Mouse (Mus musculus) forebrain, postnatal 0 days (tissue): Measurements from ENCODE around the gene Farp2. TPM values are rescaled to one million over a fixed set of nuclear protein-coding genes. Genes with fewer than 3 reads are reported as not detected.

Source experiments
- ATAC-seq: fragments of 200-750 bp; cut with Nextera tagmentation; 2 replicates; pipeline ENCODE4 v1.8.0; 2017; ENCODE audit warnings: mild to moderate bottlenecking, moderate library complexity
- DNase-seq: peaks from one replicate; pipeline ENCODE4 v3.0.0-alpha.2; 2015
- H3K27ac ChIP-seq: fragments of 300-500 bp; sonication (generic); 2 replicates; pipeline ENCODE4 v1.5.1; 2014; ENCODE audit warnings: low read depth, mild to moderate bottlenecking, antibody characterized with exemption, low read length, moderate library complexity, mixed read lengths
- H3K27me3 ChIP-seq: fragments of 300-500 bp; sonication (generic); 2 replicates; pipeline ENCODE4 v1.6.1; 2014; ENCODE audit warnings: mild to moderate bottlenecking, low read length, mixed read lengths; ENCODE audit not compliant: insufficient read depth
- H3K36me3 ChIP-seq: fragments of 300-500 bp; sonication (generic); 2 replicates; pipeline ENCODE4 v1.6.1; 2014; ENCODE audit warnings: mild to moderate bottlenecking, moderate library complexity; ENCODE audit not compliant: insufficient read depth
- H3K4me1 ChIP-seq: fragments of 300-500 bp; sonication (generic); 2 replicates; pipeline ENCODE4 v1.6.1; 2014; ENCODE audit warnings: antibody characterized with exemption; ENCODE audit not compliant: insufficient read depth
- H3K4me2 ChIP-seq: fragments of 300-500 bp; sonication (generic); 2 replicates; pipeline ENCODE4 v1.6.1; 2014; ENCODE audit warnings: low read depth, mild to moderate bottlenecking, moderate library complexity
- H3K4me3 ChIP-seq: fragments of 300-500 bp; sonication (generic); 2 replicates; pipeline ENCODE4 v1.5.1; 2014; ENCODE audit warnings: low read depth, low read length, mixed read lengths
- H3K9ac ChIP-seq: fragments of 300-500 bp; sonication (generic); 2 replicates; pipeline ENCODE4 v1.6.1; 2014; ENCODE audit warnings: mild to moderate bottlenecking
- H3K9me3 ChIP-seq: fragments of 300-500 bp; sonication (generic); 2 replicates; pipeline ENCODE4 v1.6.1; 2016; ENCODE audit warnings: low read length
- CTCF ChIP-seq: sonication (generic); IDR thresholded peaks from 2 replicates; pipeline ENCODE4 v1.5.1; 2016; ENCODE audit warnings: antibody characterized with exemption, control low read depth, low read depth
- WGBS: fragments of 180-500 bp; shearing (Covaris S2); extraction: QIAGEN DNeasy Blood & Tissue Kit; methylation state at CpG from one replicate; pipeline ENCODE4 v1.1.7; 2014; 5-methylcytosine and 5-hydroxymethylcytosine counted together
- polyA plus RNA-seq: library from polyadenylated mRNA; unstranded; fragments of >200 nt; fragmentation: Nextera tagmentation; extraction: Ambion mirVana; gene quantifications from 2 replicates; pipeline ENCODE4 v1.2.1, GENCODE M21; 2015
- total RNA-seq: library from RNA; depleted of rRNA; stranded (reverse); fragments of >200 nt; gene quantifications from 2 replicates; pipeline ENCODE4 v1.2.3, GENCODE M21; 2014

Farp2 gene
- total and polyA plus RNA-seq, 2 experiments from 2014 or later: 2.1 to 4.4 TPM

DNA sequence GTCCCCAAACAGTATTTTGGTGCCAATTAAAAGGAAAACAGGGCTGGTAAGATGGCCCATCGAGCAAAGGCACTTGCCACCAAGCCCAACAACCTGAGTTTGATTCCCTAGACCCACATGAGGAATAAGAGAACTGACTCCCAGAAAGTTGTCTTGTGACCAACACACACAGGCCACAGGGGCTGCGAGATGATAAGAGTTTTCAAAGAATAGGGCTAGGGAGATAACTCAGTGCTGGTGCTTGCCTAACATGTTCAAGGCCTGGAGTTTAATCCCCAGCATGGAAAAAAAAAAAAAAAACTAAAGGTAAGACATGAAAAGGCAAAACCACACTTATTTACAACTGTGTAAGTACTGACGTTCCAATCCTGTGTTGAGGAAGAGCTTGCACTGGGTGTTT, 118.9 kb downstream of the Farp2 start:
- no peak for TF ChIP-seq CTCF
- Histone ChIP-seq H3K9me3 (no peaks in the 10 kb centered on the region), H3K4me3 (no peak overlapping the region), H3K4me1 (peaks cover 15% of the 10 kb centered on the region), H3K27me3 (no peaks in the 10 kb centered on the region), H3K27ac (no peak overlapping the region), H3K9ac (no peak overlapping the region), H3K36me3 (peaks cover 36% of the 10 kb centered on the region), H3K4me2 (no peak overlapping the region)
- WGBS: 94% methylated on average over 3 of the region's 3 CpGs
- ATAC-seq (no peak), DNase-seq (no peak)

DNA sequence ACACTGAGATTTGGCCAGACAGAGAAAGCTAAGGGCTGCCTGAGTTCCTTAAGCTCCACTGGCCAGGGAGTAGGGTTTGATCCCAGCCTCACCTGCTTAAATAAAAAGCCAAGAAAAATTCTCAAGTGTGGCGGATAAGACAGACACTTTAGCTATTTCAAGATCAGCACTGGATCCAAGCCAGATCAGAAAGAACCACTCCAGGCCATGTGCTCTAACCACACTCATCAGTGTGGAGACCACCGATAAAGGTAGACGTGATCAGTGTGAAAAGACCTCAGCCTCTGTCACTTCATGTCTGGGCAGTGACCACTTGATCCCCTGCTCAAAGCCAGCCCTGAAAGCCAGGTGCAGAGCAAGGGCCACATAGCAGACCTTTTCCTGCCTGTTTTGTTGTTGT, 120.8 kb downstream of the Farp2 start:
- Histone ChIP-seq H3K36me3 (peaks cover 18% of the 10 kb centered on the region), H3K27me3 (no peaks in the 10 kb centered on the region), H3K4me1 (peaks cover 19% of the 10 kb centered on the region), H3K4me3 (no peak overlapping the region), H3K9ac (no peak overlapping the region), H3K9me3 (no peaks in the 10 kb centered on the region), H3K4me2 (no peak overlapping the region), H3K27ac (no peak overlapping the region)
- DNase-seq: no peak
- TF ChIP-seq CTCF: no peak
- no peak for ATAC-seq
- 90% methylated on average over 3 of the region's 3 CpGs for WGBS

DNA sequence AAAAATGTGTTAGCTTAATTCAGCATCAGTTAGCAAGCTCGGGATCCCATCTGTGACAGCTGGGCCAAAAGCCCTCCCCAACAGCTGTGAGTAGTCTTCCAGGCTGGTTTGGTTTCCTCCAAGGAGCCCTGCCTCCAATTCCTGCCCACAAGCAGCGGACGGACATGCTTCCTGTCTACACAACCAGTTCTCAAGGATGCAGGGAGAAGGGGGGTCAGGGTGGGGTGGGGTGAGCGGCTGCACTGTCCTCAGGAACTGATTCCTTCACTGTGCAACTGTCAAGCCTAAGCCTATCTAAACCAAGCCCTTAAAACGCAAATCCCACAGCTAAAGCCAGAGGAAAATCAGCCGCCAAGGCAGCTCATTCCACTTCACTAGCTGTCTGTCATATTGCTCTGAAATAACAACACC, 122.6 kb downstream of the Farp2 start:
- Histone ChIP-seq H3K9ac (peak overlapping the region; percentile 88), H3K4me1 (peaks cover 19% of the 10 kb centered on the region), H3K27me3 (no peaks in the 10 kb centered on the region), H3K27ac (peak overlapping the region; percentile 83), H3K4me2 (peak overlapping the region; percentile 84), H3K9me3 (no peaks in the 10 kb centered on the region), H3K36me3 (0 out of 2 replicates have a peak, but pooled peaks cover 2% of the 10 kb centered on the region), H3K4me3 (peak overlapping the region; percentile 83)
- DNase-seq (peak; percentile 56), ATAC-seq (no peak)
- 3% methylated on average over 6 of the region's 6 CpGs for WGBS
- TF ChIP-seq CTCF: no peak

DNA sequence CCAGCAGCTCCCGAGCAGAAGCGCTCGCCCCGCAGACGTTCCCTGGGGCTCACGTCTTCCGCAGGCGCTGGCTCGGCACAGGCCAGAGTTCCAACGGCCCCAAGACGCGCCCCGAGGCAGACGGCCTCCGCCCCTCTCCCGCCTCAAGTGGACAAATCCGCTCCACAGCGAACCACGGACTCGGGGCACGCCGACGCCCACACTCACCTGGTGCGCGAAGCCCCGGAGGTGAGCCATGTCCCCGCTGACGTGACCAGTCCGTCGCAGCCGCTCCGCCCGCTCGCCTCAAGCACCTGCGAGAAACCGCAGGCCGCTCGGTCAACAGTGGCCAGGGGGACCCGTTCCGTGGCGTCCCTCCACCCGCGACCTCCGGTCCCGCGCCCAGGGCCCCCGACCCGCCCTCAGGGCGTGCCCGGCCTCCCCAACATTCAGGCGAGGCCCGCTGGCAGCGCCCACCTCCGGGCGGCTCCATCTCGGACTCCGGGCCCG, 123.3 kb downstream of the Farp2 start:
- Histone ChIP-seq H3K27me3 (no peaks in the 10 kb centered on the region), H3K4me2 (peak overlapping the region; percentile 84), H3K9me3 (no peaks in the 10 kb centered on the region), H3K4me3 (peak overlapping the region; percentile 83), H3K27ac (peak overlapping the region; percentile 83), H3K36me3 (0 out of 2 replicates have a peak, but pooled peaks cover 2% of the 10 kb centered on the region), H3K9ac (peak overlapping the region; percentile 88), H3K4me1 (peaks cover 19% of the 10 kb centered on the region)
- ATAC-seq: peak; percentile 6; the same call in 1 of the 2 replicates
- under 1% methylated on average over 58 of the region's 58 CpGs for WGBS
- DNase-seq: no peak
- TF ChIP-seq CTCF: no peak; the same call in 1 of the 2 replicates

DNA sequence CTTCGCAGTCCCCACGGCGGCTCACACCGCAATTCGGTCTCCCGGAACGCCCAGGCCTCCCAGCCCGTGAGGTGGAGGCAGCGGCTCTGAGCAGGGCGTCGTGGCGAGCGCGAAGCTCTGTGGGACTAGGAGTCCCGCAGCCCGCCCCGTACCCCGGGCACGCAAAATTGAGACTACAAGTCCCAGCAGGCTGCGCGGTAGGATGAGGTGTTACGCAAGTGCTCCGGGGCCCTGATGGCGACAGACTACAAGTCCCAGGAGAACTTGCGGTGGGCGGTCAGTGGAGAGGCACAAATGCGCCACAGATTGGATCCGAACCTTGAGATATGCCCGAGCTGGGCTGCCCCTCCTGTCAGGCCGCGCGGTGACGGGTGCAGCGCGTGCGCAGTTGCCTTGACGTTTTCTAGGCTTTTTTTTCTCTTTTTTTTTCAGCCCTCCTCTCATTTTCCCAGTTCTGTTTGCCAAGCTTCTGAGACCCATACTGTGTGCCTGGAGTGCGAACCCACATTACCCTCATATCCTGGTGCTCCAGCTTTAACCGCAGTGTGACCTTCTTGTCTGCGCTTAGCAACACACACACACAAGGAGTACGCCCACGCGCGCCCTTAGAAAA, 123.8 kb downstream of the Farp2 start:
- peak overlapping the region; percentile 84 for H3K4me2 ChIP-seq
- DNase-seq: peak; percentile 99
- no peaks in the 10 kb centered on the region for H3K9me3 ChIP-seq
- 2% methylated on average over 44 of the region's 44 CpGs for WGBS
- ATAC-seq: peak; percentile 99
- H3K36me3 ChIP-seq: 0 out of 2 replicates have a peak, but pooled peaks cover 2% of the 10 kb centered on the region
- peaks cover 19% of the 10 kb centered on the region for H3K4me1 ChIP-seq
- peak overlapping the region; percentile 88 for H3K9ac ChIP-seq
- peak overlapping the region; percentile 91 for H3K27ac ChIP-seq
- no peaks in the 10 kb centered on the region for H3K27me3 ChIP-seq
- peak; percentile 13; the same call in 1 of the 2 replicates for TF ChIP-seq CTCF
- H3K4me3 ChIP-seq: peak overlapping the region; percentile 83

DNA sequence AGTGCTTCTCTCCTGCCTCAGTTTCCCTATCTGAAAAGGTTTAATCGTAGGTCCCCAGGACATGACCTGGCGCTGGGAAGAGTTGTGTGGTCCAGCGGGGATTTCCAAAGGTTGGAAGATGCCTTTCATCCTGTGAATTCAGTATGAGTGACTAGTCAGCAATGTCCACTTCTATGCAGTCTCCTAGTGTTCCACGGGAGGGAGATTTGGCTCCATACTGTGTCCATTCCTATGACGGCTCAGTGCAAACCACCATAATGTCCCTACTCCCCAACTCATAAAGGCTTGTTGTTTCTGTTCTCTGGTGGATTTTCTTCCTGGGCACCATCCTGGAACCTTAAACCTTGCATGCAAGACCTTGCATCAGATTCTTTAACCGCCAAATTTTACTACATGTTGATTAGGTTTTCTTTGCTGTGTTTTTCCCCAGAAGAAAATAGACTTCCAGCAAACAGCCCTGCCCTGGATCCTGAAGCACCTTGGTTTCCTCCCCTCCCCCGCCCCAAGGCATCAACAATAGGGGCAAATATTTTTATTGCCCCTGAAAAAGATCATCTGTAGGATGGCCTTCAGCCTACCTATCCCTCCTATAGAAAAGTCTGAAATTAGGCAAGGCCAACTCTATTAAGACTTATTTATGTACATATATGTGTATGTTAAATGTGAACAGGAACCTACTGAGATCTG, 124.5 kb downstream of the Farp2 start:
- peak; percentile 47 for TF ChIP-seq CTCF
- H3K4me3 ChIP-seq: peak overlapping the region; percentile 83
- H3K36me3 ChIP-seq: 0 out of 2 replicates have a peak, but pooled peaks cover 2% of the 10 kb centered on the region
- H3K9ac ChIP-seq: peak overlapping the region; percentile 52
- no peaks in the 10 kb centered on the region for H3K9me3 ChIP-seq
- DNase-seq: no peak
- H3K27me3 ChIP-seq: no peaks in the 10 kb centered on the region
- 34% methylated on average over 7 of the region's 7 CpGs for WGBS
- peak overlapping the region; percentile 91 for H3K27ac ChIP-seq
- ATAC-seq: peak; percentile 8; the same call in 1 of the 2 replicates
- H3K4me2 ChIP-seq: peak overlapping the region; percentile 84
- peaks cover 19% of the 10 kb centered on the region for H3K4me1 ChIP-seq

DNA sequence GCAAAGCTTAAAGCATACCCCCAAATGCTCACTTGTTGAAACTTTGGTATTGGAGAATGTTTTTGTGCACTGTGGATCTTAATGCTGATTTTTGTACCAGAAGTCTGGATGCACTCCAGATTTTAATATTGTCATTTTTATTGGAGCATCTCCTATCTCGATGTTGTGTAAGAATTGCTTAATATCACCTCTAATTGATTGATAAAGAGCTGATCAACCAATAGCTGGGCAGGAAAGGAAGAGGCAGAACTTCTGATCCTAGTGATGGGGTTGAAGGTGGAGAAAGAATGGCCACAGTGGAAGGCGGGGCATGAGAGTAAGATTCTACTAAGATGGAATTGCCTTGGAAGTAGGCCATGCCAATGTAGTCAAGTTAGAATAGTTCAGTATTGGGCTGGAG, 130.1 kb downstream of the Farp2 start:
- no peaks in the 10 kb centered on the region for H3K4me1 ChIP-seq
- no peak overlapping the region for H3K9ac ChIP-seq
- whole genome bisulfite sequencing: 88% methylated on average over 2 of the region's 2 CpGs
- DNase-seq (no peak), ATAC-seq (no peak)
- TF ChIP-seq CTCF: no peak
- no peak overlapping the region for H3K27ac ChIP-seq
- H3K4me2 ChIP-seq: no peak overlapping the region
- no peak overlapping the region for H3K4me3 ChIP-seq
- no peaks in the 10 kb centered on the region for H3K27me3 ChIP-seq
- no peaks in the 10 kb centered on the region for H3K9me3 ChIP-seq
- H3K36me3 ChIP-seq: no peaks in the 10 kb centered on the region
